Mouse (Mus musculus) MEL (cell line): Measurements from ENCODE around the gene Plekhg5. TPM values are rescaled to one million over a fixed set of nuclear protein-coding genes. Genes with fewer than 3 reads are reported as not detected.

Source experiments
- DNase-seq: peaks from one replicate; pipeline ENCODE4 v3.0.0; 2011; ENCODE audit warnings: low read depth, low spot score
- H3K27ac ChIP-seq: 2 replicates; pipeline ENCODE4 v1.5.1; 2012; ENCODE audit warnings: low read depth, mild to moderate bottlenecking, control low read depth, low read length, moderate library complexity; ENCODE audit not compliant: control insufficient read depth
- H3K27me3 ChIP-seq, 2 experiments: fragments of 150-350 bp in 1 of 2; sonication (generic) in 1 of 2; 2 replicates each; pipeline ENCODE4 v1.6.1; 2012; ENCODE audit warnings: low read length in 2 of 2, mild to moderate bottlenecking in 2 of 2, improper control_type of control experiment in 1 of 2, moderate library complexity in 1 of 2; ENCODE audit not compliant: insufficient read depth in 2 of 2, control insufficient read depth in 1 of 2
- H3K36me3 ChIP-seq, 2 experiments: 2 replicates each; pipeline ENCODE4 v1.6.1; 2012 to 2014; ENCODE audit warnings: low read length in 2 of 2, improper control_type of control experiment in 1 of 2, inconsistent platforms in 1 of 2, mild to moderate bottlenecking in 1 of 2; ENCODE audit not compliant: insufficient read depth in 2 of 2, control insufficient read depth in 1 of 2
- H3K4me1 ChIP-seq, 2 experiments: fragments of 150-350 bp in 1 of 2; sonication (generic) in 1 of 2; 2 replicates each; pipeline ENCODE4 v1.6.1; 2012; ENCODE audit warnings: low read length in 2 of 2, improper control_type of control experiment in 1 of 2, mild to moderate bottlenecking in 1 of 2; ENCODE audit not compliant: insufficient read depth in 2 of 2, control insufficient read depth in 1 of 2
- H3K4me3 ChIP-seq, 2 experiments: fragments of 150-350 bp in 1 of 2; sonication (generic) in 1 of 2; 2 replicates each; pipeline ENCODE4 v1.5.1; 2012; ENCODE audit warnings: low read depth in 2 of 2, low read length in 2 of 2, mild to moderate bottlenecking in 2 of 2, moderate library complexity in 2 of 2, control low read depth in 1 of 2, improper control_type of control experiment in 1 of 2; ENCODE audit not compliant: control insufficient read depth in 1 of 2, insufficient read depth in 1 of 2
- H3K79me2 ChIP-seq: 2 replicates; pipeline ENCODE4 v1.6.1; 2012; ENCODE audit warnings: mild to moderate bottlenecking, low read length, moderate library complexity; ENCODE audit not compliant: control insufficient read depth, poor library complexity, insufficient read depth
- H3K9ac ChIP-seq: 2 replicates; pipeline ENCODE4 v1.6.1; 2012; ENCODE audit warnings: low read depth, mild to moderate bottlenecking, control low read depth, low read length, moderate library complexity; ENCODE audit not compliant: control insufficient read depth, poor library complexity, severe bottlenecking
- H3K9me3 ChIP-seq: fragments of 150-350 bp; sonication (generic); replicated peaks from 2 replicates; pipeline ENCODE4 v1.6.1; 2012; ENCODE audit warnings: mild to moderate bottlenecking, low read length, improper control_type of control experiment, moderate library complexity; ENCODE audit not compliant: insufficient read depth
- BHLHE40 ChIP-seq: IDR thresholded peaks from 2 replicates; pipeline ENCODE4 v1.6.1; 2012; ENCODE audit warnings: low read depth, mild to moderate bottlenecking, inconsistent platforms, low read length, improper control_type of control experiment, borderline replicate concordance
- CHD1 ChIP-seq: IDR thresholded peaks from 2 replicates; pipeline ENCODE4 v1.6.1; 2012; ENCODE audit warnings: low read depth, mild to moderate bottlenecking, inconsistent platforms, low read length, improper control_type of control experiment
- CHD2 ChIP-seq: IDR thresholded peaks from 2 replicates; pipeline ENCODE4 v1.6.1; 2011; ENCODE audit warnings: low read length, improper control_type of control experiment
- E2F4 ChIP-seq: IDR thresholded peaks from 2 replicates; pipeline ENCODE4 v1.6.1; 2011; ENCODE audit warnings: low read depth, low read length, improper control_type of control experiment, borderline replicate concordance
- EP300 ChIP-seq, 2 experiments: IDR thresholded peaks; 2 replicates each; pipeline ENCODE4 v1.6.1; 2011; ENCODE audit warnings: improper control_type of control experiment in 2 of 2, low read length in 2 of 2, low read depth in 1 of 2, mild to moderate bottlenecking in 1 of 2
- ETS1 ChIP-seq: IDR thresholded peaks from 2 replicates; pipeline ENCODE4 v1.6.1; 2012; ENCODE audit warnings: low read depth, mild to moderate bottlenecking, inconsistent platforms, low read length, improper control_type of control experiment, moderate library complexity
- GABPA ChIP-seq: IDR thresholded peaks from 2 replicates; pipeline ENCODE4 v1.6.1; 2012; ENCODE audit warnings: low read depth, mild to moderate bottlenecking, inconsistent platforms, low read length, improper control_type of control experiment, moderate library complexity
- HCFC1 ChIP-seq: IDR thresholded peaks from 2 replicates; pipeline ENCODE4 v1.6.1; 2012; ENCODE audit warnings: low read depth, mild to moderate bottlenecking, inconsistent platforms, low read length, improper control_type of control experiment, moderate library complexity
- KAT2A ChIP-seq: conservative IDR thresholded peaks from 2 replicates; pipeline ENCODE4 v1.6.1; 2012; ENCODE audit warnings: low read depth, low read length, improper control_type of control experiment, inconsistent platforms
- MAX ChIP-seq: IDR thresholded peaks from 2 replicates; pipeline ENCODE4 v1.6.1; 2011; ENCODE audit warnings: low read length, improper control_type of control experiment
- MXI1 ChIP-seq: IDR thresholded peaks from 2 replicates; pipeline ENCODE4 v1.6.1; 2011; ENCODE audit warnings: mild to moderate bottlenecking, low read depth, low read length, improper control_type of control experiment
- MYB ChIP-seq: IDR thresholded peaks from 2 replicates; pipeline ENCODE4 v1.6.1; 2011; ENCODE audit warnings: mild to moderate bottlenecking, low read depth, low read length, improper control_type of control experiment
- MYC ChIP-seq: IDR thresholded peaks from 2 replicates; pipeline ENCODE4 v1.6.1; 2011; ENCODE audit warnings: low read depth, mild to moderate bottlenecking, low read length, improper control_type of control experiment, moderate library complexity
- NELFE ChIP-seq: IDR thresholded peaks from 2 replicates; pipeline ENCODE4 v1.6.1; 2011; ENCODE audit warnings: low read depth, low read length, improper control_type of control experiment
- POLR2AphosphoS2 ChIP-seq: IDR thresholded peaks from 2 replicates; pipeline ENCODE4 v1.6.1; 2011; ENCODE audit warnings: low read length, improper control_type of control experiment
- RAD21 ChIP-seq: IDR thresholded peaks from 2 replicates; pipeline ENCODE4 v1.6.1; 2011; ENCODE audit warnings: mild to moderate bottlenecking, low read depth, low read length, improper control_type of control experiment
- SMC3 ChIP-seq: IDR thresholded peaks from 2 replicates; pipeline ENCODE4 v1.6.1; 2011; ENCODE audit warnings: low read depth, low read length, improper control_type of control experiment
- TAL1 ChIP-seq: IDR thresholded peaks from 2 replicates; pipeline ENCODE4 v1.6.1; 2012; ENCODE audit warnings: mild to moderate bottlenecking, inconsistent platforms, low read length, moderate library complexity, mixed read lengths
- TBP ChIP-seq: IDR thresholded peaks from 2 replicates; pipeline ENCODE4 v1.8.0; 2011; ENCODE audit warnings: low read depth, low read length, improper control_type of control experiment
- TCF12 ChIP-seq: IDR thresholded peaks from 2 replicates; pipeline ENCODE4 v1.6.1; 2014; ENCODE audit warnings: low read depth, mild to moderate bottlenecking, inconsistent platforms, low read length, improper control_type of control experiment, moderate library complexity
- UBTF ChIP-seq: IDR thresholded peaks from 2 replicates; pipeline ENCODE4 v1.6.1; 2012; ENCODE audit warnings: low read depth, mild to moderate bottlenecking, inconsistent platforms, low read length, improper control_type of control experiment, moderate library complexity, borderline replicate concordance; ENCODE audit not compliant: insufficient read depth
- USF1 ChIP-seq: IDR thresholded peaks from 2 replicates; pipeline ENCODE4 v1.6.1; 2014; ENCODE audit warnings: low read depth, mild to moderate bottlenecking, inconsistent platforms, low read length, improper control_type of control experiment, moderate library complexity
- ZC3H11A ChIP-seq: IDR thresholded peaks from 2 replicates; pipeline ENCODE4 v1.6.1; 2012; ENCODE audit warnings: low read depth, mild to moderate bottlenecking, inconsistent platforms, low read length, improper control_type of control experiment
- polyA plus RNA-seq, 2 experiments: library from polyadenylated mRNA; stranded (reverse) in 1 of 2; unstranded in 1 of 2; fragments of >175 nt in 1 of 2; fragments of >200 nt in 1 of 2; gene quantifications; 2 replicates each; pipeline versions ENCODE4 v1.2.1 to v1.2.4; 2012; ENCODE audit warnings: low replicate concordance in 2 of 2, low read depth in 1 of 2; ENCODE audit not compliant: insufficient read length in 2 of 2, insufficient read depth in 1 of 2, missing spikeins in 1 of 2
- total RNA-seq: library from RNA; depleted of rRNA; stranded (reverse); fragments of 300-350 nt; gene quantifications from 2 replicates; pipeline ENCODE4 v1.2.3, GENCODE M21; 2012

The Plekhg5 gene
- total and polyA plus RNA-seq, 3 experiments: 10.8 to 19.6 TPM; not detected in 1

DNA sequence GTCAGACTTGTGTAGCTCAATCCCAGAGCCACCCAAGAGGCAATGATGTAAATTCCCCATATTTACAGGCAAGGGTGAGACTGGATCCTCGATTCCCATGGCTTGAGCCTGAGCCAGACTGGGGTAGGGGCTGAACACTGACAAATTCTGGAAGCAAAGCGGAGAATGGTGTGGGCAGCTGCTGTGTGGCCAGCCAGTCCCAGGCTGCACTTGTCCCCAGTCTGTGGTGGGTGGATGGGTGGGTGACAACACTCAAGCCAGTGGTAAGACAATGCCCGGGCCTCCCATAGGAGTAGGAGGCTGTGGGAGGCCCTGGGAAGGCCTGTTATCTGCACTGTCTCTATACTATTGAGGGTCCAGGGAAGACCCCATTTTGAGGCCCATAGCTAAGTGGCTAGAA, 3.1 kb upstream of the Plekhg5 start (continued):
- no peak for TF ChIP-seq HCFC1
- TF ChIP-seq ETS1: no peak

DNA sequence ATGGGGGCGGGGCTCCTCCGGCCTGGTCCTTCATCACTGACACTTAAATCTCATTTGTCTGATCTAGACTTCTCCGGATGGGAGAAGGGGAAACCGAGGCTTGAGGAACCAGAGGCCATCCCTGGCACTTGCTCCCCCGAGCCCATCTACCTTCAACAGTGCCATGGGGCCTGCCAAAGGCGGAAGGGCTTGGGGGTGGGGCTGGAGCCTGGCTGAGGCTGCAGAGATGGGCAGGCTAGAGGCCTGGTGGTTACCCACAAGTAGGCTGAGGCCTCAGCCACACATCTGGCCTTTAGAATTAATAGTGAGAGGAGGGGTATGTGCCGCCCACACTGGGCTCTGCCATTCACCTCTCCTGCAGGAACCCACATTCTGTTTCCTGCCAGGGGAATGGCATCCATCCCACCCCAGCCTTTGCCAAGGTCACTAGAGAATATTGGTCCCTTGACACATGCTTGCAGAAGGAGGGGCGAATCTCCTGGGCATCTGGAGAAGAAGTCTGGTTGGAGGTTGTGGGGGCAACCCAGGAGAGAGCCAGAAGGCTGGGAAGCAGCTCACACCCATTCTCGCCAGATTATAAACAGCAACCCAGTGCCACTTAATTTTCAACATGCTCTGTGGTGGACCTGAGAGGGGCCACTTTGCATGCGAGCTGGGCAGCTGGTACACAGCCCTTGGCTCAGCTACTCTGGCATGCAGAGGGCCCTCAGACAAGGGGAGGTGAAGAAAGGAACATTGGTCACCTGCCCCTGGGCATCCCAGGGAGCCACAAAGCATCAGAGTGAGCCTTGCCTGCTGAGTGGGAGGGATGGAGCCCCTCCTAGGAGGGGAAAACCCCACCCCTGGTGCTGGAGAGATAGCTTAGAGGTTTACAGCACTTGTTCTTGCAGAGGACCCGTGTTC, 1.6 kb upstream of the Plekhg5 start:
- Histone ChIP-seq H3K9ac (no peak overlapping the region), H3K79me2 (no peaks in the 10 kb centered on the region), H3K4me3 (no peak overlapping the region), H3K27me3 (no peaks in the 10 kb centered on the region), H3K4me1 (no peaks in the 10 kb centered on the region), H3K27ac (no peak overlapping the region), H3K36me3 (no peaks in the 10 kb centered on the region), H3K9me3 (no peaks in the 10 kb centered on the region)
- no peak for DNase-seq
- TF ChIP-seq EP300 (IDR thresholded peaks at IDR 0.05; ENCODE audit: low read depth in 1 of 2, low read length in 2 of 2) (no peak), NELFE (no peak), ZC3H11A (no peak), TCF12 (no peak), MXI1 (no peak), UBTF (no peak), SMC3 (no peak), TAL1 (no peak), BHLHE40 (no peak), RAD21 (no peak), MYB (no peak), POLR2AphosphoS2 (no peak)

DNA sequence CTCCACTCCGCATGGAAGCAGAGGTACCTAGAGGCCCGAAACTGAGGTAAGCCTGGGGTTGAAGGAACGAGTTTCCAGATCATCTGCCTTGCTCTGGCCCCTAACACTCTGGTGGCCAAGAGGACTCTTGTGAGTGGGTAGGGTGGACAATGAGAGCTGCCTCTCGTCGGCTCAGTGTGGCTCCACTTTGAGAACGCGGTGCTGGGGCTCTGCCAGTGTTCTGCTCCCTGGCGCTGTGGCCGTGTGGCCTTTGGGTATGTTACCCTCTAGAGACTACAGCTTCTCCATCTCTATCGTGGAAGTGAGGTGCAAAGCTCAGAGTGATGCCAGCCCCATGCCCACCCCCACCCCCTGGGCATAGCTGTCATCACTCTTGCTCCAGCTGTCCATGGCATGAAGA, 357 bp downstream of the Plekhg5 start:
- Histone ChIP-seq H3K9ac (no peak overlapping the region), H3K9me3 (no peaks in the 10 kb centered on the region), H3K79me2 (no peaks in the 10 kb centered on the region), H3K4me1 (no peaks in the 10 kb centered on the region), H3K27me3 (no peaks in the 10 kb centered on the region), H3K36me3 (no peaks in the 10 kb centered on the region), H3K4me3 (no peak overlapping the region), H3K27ac (no peak overlapping the region)
- no peak for DNase-seq
- TF ChIP-seq KAT2A: no peak
- no peak for TF ChIP-seq GABPA
- TF ChIP-seq E2F4: no peak
- TF ChIP-seq BHLHE40: no peak
- TF ChIP-seq MAX: no peak
- no peak for TF ChIP-seq UBTF
- no peak for TF ChIP-seq CHD1
- TF ChIP-seq TCF12: no peak
- TF ChIP-seq USF1: no peak
- TF ChIP-seq CHD2: no peak
- TF ChIP-seq TBP: no peak
- no peak for TF ChIP-seq MXI1
- TF ChIP-seq MYC: no peak
- no peak for TF ChIP-seq POLR2AphosphoS2
